Mouse (Mus musculus) bone marrow macrophage, adult 2 months (primary cell): ENCODE measurements around the gene Slc34a3. TPM values are rescaled to one million over a fixed set of nuclear protein-coding genes. Genes with fewer than 3 reads are reported as not detected.

Experiments
- H3K27ac ChIP-seq: 2 replicates; pipeline ENCODE4 v1.5.1; 2012; ENCODE audit warnings: low read depth, low read length; ENCODE audit not compliant: insufficient read depth
- H3K4me1 ChIP-seq: 2 replicates; pipeline ENCODE4 v1.6.1; 2012; ENCODE audit warnings: low read length; ENCODE audit not compliant: control insufficient read depth, insufficient read depth
- H3K4me3 ChIP-seq: 2 replicates; pipeline ENCODE4 v1.5.1; 2012; ENCODE audit warnings: mild to moderate bottlenecking, low read length, moderate library complexity; ENCODE audit not compliant: insufficient read depth
- CTCF ChIP-seq: IDR thresholded peaks from 2 replicates; pipeline ENCODE4 v1.5.1; 2012; ENCODE audit warnings: low read depth, mild to moderate bottlenecking, low read length, moderate library complexity
- POLR2A ChIP-seq: IDR thresholded peaks from 2 replicates; pipeline ENCODE4 v1.6.1; 2012; ENCODE audit warnings: mild to moderate bottlenecking, low read depth, low read length, borderline replicate concordance
- polyA plus RNA-seq: library from polyadenylated mRNA; stranded (reverse); fragments of >200 nt; gene quantifications from 2 replicates; pipeline ENCODE4 v1.2.4, GENCODE M21; 2012; ENCODE audit not compliant: missing spikeins, insufficient read depth, insufficient read length

The Slc34a3 gene
- polyA plus RNA-seq, 1 experiment: not detected

DNA sequence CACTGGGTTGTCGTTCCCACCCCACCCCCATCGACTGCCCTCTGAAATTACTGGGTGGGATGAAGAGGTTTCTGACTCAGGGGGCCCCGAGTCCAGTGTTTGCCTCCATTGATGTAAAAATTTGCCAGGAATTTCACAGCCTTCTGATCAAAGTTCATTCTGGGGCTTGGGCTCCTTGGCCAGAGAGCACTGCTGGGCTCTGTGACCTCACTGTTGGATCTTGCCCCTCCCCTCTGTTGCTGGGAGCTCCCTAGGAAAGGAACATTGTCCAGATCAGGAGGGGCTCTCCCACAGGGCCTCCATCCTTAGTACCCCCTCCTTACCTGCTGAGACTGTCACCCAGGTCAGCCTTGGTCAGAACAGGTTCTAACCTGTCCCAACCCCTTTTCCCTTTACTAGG is 19.7 kb downstream of the Slc34a3 start, which contains the start of gene Stpg3:
Gene Stpg3 (minus strand): TSS at position 194 of the 400 bp plus-strand sequence.
- Histone ChIP-seq H3K27ac (no peak within 1 kb of the TSS), H3K4me1 (peaks cover 11% of the 10 kb centered on the region), H3K4me3 (no peak within 1 kb of the TSS)
- TF ChIP-seq CTCF: no peak
- TF ChIP-seq POLR2A: no peak

- Histone ChIP-seq H3K4me3 (no peak overlapping the region), H3K27ac (no peak overlapping the region), H3K4me1 (peaks cover 11% of the 10 kb centered on the region)
Measured at GRCm38 (mm10) chr2:25213266-25213865, 20.8 kb downstream of the Slc34a3 start.

DNA sequence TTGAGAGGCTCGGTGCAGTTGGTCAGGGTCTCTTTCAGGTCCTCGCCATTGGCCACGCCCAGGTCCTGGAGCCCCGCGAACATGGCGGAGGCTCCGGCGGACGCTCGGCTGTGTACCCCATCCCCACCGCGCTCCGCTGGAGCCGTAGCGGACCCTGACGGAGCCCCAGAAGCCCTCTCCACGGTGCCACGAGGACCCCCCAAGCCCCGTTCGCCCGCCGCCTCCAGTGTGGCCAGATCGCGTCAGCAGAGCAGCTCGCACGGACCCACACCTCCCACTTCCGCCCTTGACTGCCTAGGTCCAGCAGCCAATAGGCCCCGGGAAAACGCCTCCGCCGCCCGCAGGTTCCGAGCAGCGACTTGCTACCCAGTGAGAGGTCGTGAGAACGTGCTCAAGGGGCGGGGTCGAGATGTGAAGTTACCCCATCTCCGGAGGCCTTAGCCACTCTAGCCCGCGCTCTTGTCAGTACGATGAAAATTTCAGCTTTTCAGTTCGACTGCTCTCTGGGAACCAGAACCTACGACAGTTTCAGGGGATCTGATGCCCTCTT is 23.0 kb downstream of the Slc34a3 start, which contains the start of gene Nelfb:
Gene Nelfb (minus strand): TSS at position 369 of the 550 bp plus-strand sequence.
- no peak for TF ChIP-seq POLR2A
- no peak for TF ChIP-seq CTCF
- H3K4me1 ChIP-seq: peaks cover 11% of the 10 kb centered on the region
- H3K4me3 ChIP-seq: peak within 1 kb of the TSS; percentile 97
- peak within 1 kb of the TSS; percentile 58 for H3K27ac ChIP-seq

More at GRCm38 (mm10) chr2:25213266-25213865, 20.8 kb downstream of the Slc34a3 start:
- TF ChIP-seq CTCF: no peak
- TF ChIP-seq POLR2A: no peak

DNA sequence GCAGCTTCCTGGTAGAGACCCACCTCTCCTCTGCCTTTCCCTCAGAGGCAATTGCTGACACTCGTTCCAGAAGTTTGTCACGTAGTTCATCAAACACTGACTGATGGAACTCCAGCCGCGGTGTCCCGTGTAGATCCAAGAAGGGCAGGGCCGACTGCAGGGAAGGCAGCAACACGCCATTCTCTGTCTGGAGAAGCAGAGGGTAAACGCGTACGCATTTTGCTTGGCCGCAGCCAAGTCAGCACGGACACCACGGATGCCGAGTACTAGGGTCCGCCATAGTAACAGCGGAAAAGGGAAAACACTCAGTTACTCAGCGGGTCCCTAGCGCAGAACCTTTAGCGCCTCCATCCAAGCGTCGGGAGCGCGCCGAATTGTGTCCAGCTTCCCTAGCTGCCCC is 23.5 kb downstream of the Slc34a3 start:
- no peak for TF ChIP-seq CTCF
- no peak for TF ChIP-seq POLR2A
- H3K4me1 ChIP-seq: peaks cover 11% of the 10 kb centered on the region
- H3K4me3 ChIP-seq: peak overlapping the region; percentile 97
- H3K27ac ChIP-seq: peak overlapping the region; percentile 58; the same call in 1 of the 2 replicates

GRCm38 (mm10) chr2:25207593-25207992 is 26.6 kb downstream of the Slc34a3 start:
- no peak for TF ChIP-seq CTCF
- TF ChIP-seq POLR2A: no peak
- H3K27ac ChIP-seq: no peak overlapping the region
- H3K4me1 ChIP-seq: peaks cover 11% of the 10 kb centered on the region
- no peak overlapping the region for H3K4me3 ChIP-seq

- no peak overlapping the region for H3K4me3 ChIP-seq
- H3K4me1 ChIP-seq: peaks cover 3% of the 10 kb centered on the region; the same call in 1 of the 2 replicates
- no peak overlapping the region for H3K27ac ChIP-seq
- no peak for TF ChIP-seq POLR2A
- TF ChIP-seq CTCF: no peak
Measured at GRCm38 (mm10) chr2:25203631-25204214, 30.4 kb downstream of the Slc34a3 start.

DNA sequence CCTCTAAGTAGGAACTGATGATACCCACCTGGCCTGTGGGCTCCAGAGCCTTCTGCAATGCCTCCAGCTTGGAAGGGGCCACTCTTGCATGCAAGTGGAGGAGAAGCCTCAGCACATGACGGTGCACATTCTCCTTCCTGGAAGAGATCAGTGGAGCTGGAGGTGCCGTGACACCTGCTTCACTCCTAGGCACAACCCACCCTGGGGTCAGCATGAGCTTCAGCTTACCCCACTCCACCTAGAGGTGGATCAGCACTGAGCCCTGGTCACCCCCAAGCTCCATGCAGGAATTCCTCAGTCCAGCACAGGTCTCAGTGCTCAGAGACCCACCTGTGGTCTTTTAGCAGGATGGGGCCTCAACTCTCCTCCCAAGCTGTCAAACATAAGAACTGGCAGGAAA is 33.5 kb downstream of the Slc34a3 start:
- TF ChIP-seq CTCF (no peak), POLR2A (no peak)
- Histone ChIP-seq H3K4me1 (peaks cover 15% of the 10 kb centered on the region), H3K4me3 (no peak overlapping the region), H3K27ac (no peak overlapping the region)

DNA sequence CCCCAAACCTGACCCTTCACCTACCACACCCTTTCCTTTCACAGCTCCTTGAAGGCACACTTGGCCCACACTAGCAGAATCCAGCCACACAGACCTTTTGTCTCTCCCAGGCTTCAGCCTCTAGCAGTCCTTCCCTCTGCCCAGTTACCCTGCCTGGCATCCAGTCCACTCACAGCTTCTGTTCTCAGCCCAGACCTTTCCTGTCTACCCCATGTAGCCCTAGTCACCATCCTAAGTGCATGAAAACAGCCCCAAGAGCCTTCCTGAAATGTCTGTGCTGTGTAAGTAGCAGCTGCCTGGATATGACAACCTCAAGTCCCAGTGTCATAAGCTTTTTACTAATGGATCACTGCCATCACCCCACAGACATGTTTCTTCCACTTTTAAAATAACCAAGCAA is 36.2 kb downstream of the Slc34a3 start:
- TF ChIP-seq CTCF (no peak), POLR2A (no peak)
- Histone ChIP-seq H3K4me3 (no peak overlapping the region), H3K27ac (peak overlapping the region; percentile 87; the same call in 1 of the 2 replicates), H3K4me1 (peaks cover 21% of the 10 kb centered on the region)

DNA sequence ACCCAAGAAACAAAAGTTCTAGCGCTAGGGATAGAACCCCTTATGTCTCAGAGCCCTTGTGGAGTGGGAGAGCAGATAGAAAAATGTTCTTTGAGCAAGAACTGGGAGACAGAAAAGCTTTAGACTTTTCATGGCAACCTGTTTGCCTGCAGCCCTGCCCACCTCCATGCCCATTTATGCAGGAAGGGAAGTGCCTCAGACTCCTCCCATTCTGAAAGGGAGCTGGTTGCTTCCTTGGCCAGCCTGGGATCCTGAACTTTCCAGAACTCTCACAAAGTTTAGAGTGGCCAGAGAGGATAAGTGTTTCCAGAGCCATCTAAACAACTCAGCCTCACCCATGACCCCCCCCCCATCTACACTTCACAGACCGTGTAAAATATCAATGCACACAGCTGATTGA is 37.0 kb downstream of the Slc34a3 start:
- H3K4me3 ChIP-seq: peak overlapping the region; percentile 76
- H3K27ac ChIP-seq: peak overlapping the region; percentile 87
- TF ChIP-seq CTCF: no peak
- no peak for TF ChIP-seq POLR2A
- H3K4me1 ChIP-seq: peaks cover 21% of the 10 kb centered on the region
